Mouse (Mus musculus) layer of hippocampus, postnatal 25 days (tissue): Measurements from ENCODE around the gene Shisal1. TPM values are rescaled to one million over a fixed set of nuclear protein-coding genes. Genes with fewer than 3 reads are reported as not detected.

Source experiments
- total RNA-seq, 2 experiments: library from RNA; stranded (reverse); gene quantifications; 2 replicates each; pipeline ENCODE4 v1.2.3; 2021

Gene Shisal1
- total RNA-seq, 2 experiments from 2014 or later: 62.5 to 65.1 TPM

Other genes starting within 250 kb of the Shisal1 start
- gene Parvb, start 215.1 kb downstream of the Shisal1 start, total RNA-seq: 10 to 100 TPM; 43.5 to 44.3 TPM
- gene Parvg, start 123.1 kb downstream of the Shisal1 start, total RNA-seq: 10 to 100 TPM; 15.8 to 19.2 TPM
- gene Rtl6, start 110.7 kb upstream of the Shisal1 start, total RNA-seq: 10 to 100 TPM; 61.7 to 63.5 TPM
- 10 to 100 TPM; 10.1 to 16.9 TPM for gene Prr5, start 222.5 kb upstream of the Shisal1 start, total RNA-seq